In genomic region chr14:108913714-108914263, GRCm38 (mm10) we compare ENCODE assay signal across 9 mouse cellular contexts. TPM values are rescaled to one million over a fixed set of nuclear protein-coding genes. Genes with fewer than 3 reads are reported as not detected.
DNase-seq lines count a peak whose midpoint lies in the region; ATAC-seq and TF ChIP-seq lines count a peak whose summit lies in the region.
"Had no signal": no experiment of that assay in that cellular context is flagged by ENCODE, and none has a peak within 500 bp of the region (broad histone marks: within the 10 kb centered on the region; RNA-seq: fewer than 3 reads in every experiment).

Gene Slitrk1, minus strand, starts transcription at chr14:108914158.

- no peaks in the 10 kb centered on the region for H3K36me3 ChIP-seq in heart, embryonic 12.5 days
- no peaks in the 10 kb centered on the region for H3K36me3 ChIP-seq in heart, adult 2 months (ENCODE audit: control insufficient read depth, insufficient read depth, low read length)
- H3K36me3 ChIP-seq in heart, embryonic 16.5 days (ENCODE audit: control insufficient read depth, insufficient read depth): no peaks in the 10 kb centered on the region
- no peaks in the 10 kb centered on the region for H3K36me3 ChIP-seq in liver, embryonic 12.5 days

- H3K79me2 ChIP-seq in heart, adult 2 months (replicated peaks; ENCODE audit: control insufficient read depth, insufficient read depth, low read length): no peaks in the 10 kb centered on the region

- peaks cover 41% of the 10 kb centered on the region for H3K27me3 ChIP-seq in heart, embryonic 12.5 days (replicated peaks)
- H3K27me3 ChIP-seq in heart, adult 2 months (ENCODE audit: control insufficient read depth, insufficient read depth, low read length): peaks cover 6% of the 10 kb centered on the region
- H3K27me3 ChIP-seq in heart, embryonic 16.5 days (ENCODE audit: control insufficient read depth, insufficient read depth, low read length): peaks cover 34% of the 10 kb centered on the region
- peaks cover 39% of the 10 kb centered on the region for H3K27me3 ChIP-seq in liver, embryonic 12.5 days (replicated peaks)
- H3K27me3 ChIP-seq: CH12.LX had no signal

- TF ChIP-seq CTCF in heart, adult 2 months (IDR thresholded peaks at IDR 0.05): no peak

- no peak for DNase-seq in heart, adult 2 months
- DNase-seq in embryo, embryonic 11.5 days (ENCODE audit: low read depth, low spot score): peak; percentile 61
- peak; percentile 41 to 60 for DNase-seq in kidney, postnatal 25 days
- peak; percentile 78 for DNase-seq in ovary, postnatal 36 days (ENCODE audit: low spot score)
- DNase-seq in thymus, postnatal 25 days: no peak

- under 1% methylated on average over 24 of the region's 25 CpGs for WGBS in heart, embryonic 12.5 days
- under 1% methylated on average over 24 of the region's 25 CpGs for WGBS in heart, adult 2 months
- WGBS in heart, embryonic 16.5 days: 1% methylated on average over 25 of the region's 25 CpGs
- WGBS in liver, embryonic 12.5 days (ENCODE audit: insufficient replicate concordance): 2% methylated on average over 24 of the region's 25 CpGs

- H3K27ac ChIP-seq in heart, embryonic 12.5 days (ENCODE audit: poor library complexity, severe bottlenecking): no peak within 1 kb of the TSS
- H3K27ac ChIP-seq in heart, adult 2 months: no peak within 1 kb of the TSS
- no peak within 1 kb of the TSS for H3K27ac ChIP-seq in heart, embryonic 16.5 days (ENCODE audit: low read length)
- H3K27ac ChIP-seq in liver, embryonic 12.5 days: no peak within 1 kb of the TSS

- TF ChIP-seq POLR2A in heart, adult 2 months (IDR thresholded peaks at IDR 0.05; ENCODE audit: insufficient read depth, low read depth, low read length): no peak

- peaks cover 30% of the 10 kb centered on the region for H3K4me1 ChIP-seq in heart, embryonic 12.5 days (replicated peaks)
- H3K4me1 ChIP-seq in heart, adult 2 months (ENCODE audit: control insufficient read depth, insufficient read depth, low read length): no peaks in the 10 kb centered on the region; the same call in 1 of the 2 replicates
- peaks cover 18% of the 10 kb centered on the region for H3K4me1 ChIP-seq in heart, embryonic 16.5 days (ENCODE audit: control insufficient read depth, insufficient read depth, low read length)
- H3K4me1 ChIP-seq in liver, embryonic 12.5 days: no peaks in the 10 kb centered on the region

- TF ChIP-seq EP300 in heart, adult 2 months (IDR thresholded peaks at IDR 0.05; ENCODE audit: insufficient read depth, low read depth, low read length): no peak

- peak within 1 kb of the TSS; percentile 47 for H3K4me3 ChIP-seq in heart, embryonic 12.5 days
- no peak within 1 kb of the TSS for H3K4me3 ChIP-seq in heart, adult 2 months
- peak within 1 kb of the TSS; percentile 52 for H3K4me3 ChIP-seq in heart, embryonic 16.5 days (ENCODE audit: low read length)
- H3K4me3 ChIP-seq in liver, embryonic 12.5 days: 0 out of 2 replicates have a peak within 1 kb of the TSS, but pooled peaks have one; percentile 3

- no peak within 1 kb of the TSS for H3K9ac ChIP-seq in heart, embryonic 12.5 days
- H3K9ac ChIP-seq in heart, adult 2 months (ENCODE audit: low read depth, low read length): no peak within 1 kb of the TSS
- H3K9ac ChIP-seq in heart, embryonic 16.5 days (ENCODE audit: low read length): no peak within 1 kb of the TSS
- H3K9ac ChIP-seq in liver, embryonic 12.5 days: no peak within 1 kb of the TSS

- ATAC-seq in heart, embryonic 12.5 days (ENCODE audit: insufficient number of reproducible peaks, low FRiP score): peak; percentile 51
- peak; percentile 32 for ATAC-seq in heart, embryonic 16.5 days (replicated peaks; ENCODE audit: extremely low read depth, insufficient read depth, low FRiP score)
- ATAC-seq in liver, embryonic 12.5 days: no peak

- H3K9me3 ChIP-seq in heart, embryonic 12.5 days (replicated peaks): no peaks in the 10 kb centered on the region
- H3K9me3 ChIP-seq in heart, embryonic 16.5 days (replicated peaks; ENCODE audit: control insufficient read depth, low read length): no peaks in the 10 kb centered on the region
- H3K9me3 ChIP-seq in liver, embryonic 12.5 days (replicated peaks): no peaks in the 10 kb centered on the region

- H3K4me2 ChIP-seq in heart, embryonic 12.5 days: peak within 1 kb of the TSS; percentile 77
- peak within 1 kb of the TSS; percentile 79 for H3K4me2 ChIP-seq in heart, embryonic 16.5 days (ENCODE audit: low read depth, low read length)
- H3K4me2 ChIP-seq in liver, embryonic 12.5 days: peak within 1 kb of the TSS; percentile 27

- intact Hi-C loops in heart, adult 2 months (cut with DNase I): no loop called here

RNA-seq across cellular contexts. Expression of gene Slitrk1, which starts in this region (rescaled TPM):
- polyA plus RNA-seq in heart, embryonic 12.5 days (2016; fragmentation: Nextera tagmentation; extraction: Ambion mirVana): 0.13 and 0.15 TPM in 2 replicates
- not detected for total RNA-seq in heart, adult 2 months (2021)
- not detected in 2 replicates for polyA plus RNA-seq in heart, adult 2 months (2012; rRNA removed)
- polyA plus RNA-seq in heart, embryonic 16.5 days (2015; fragmentation: Nextera tagmentation; extraction: Ambion mirVana): 0.09 and 0.15 TPM in 2 replicates
- polyA plus RNA-seq in liver, embryonic 12.5 days (2016; fragmentation: Nextera tagmentation; extraction: Ambion mirVana): 0.05 and 0.08 TPM in 2 replicates
- total RNA-seq: CH12.LX had no signal

Comparison
In these comparisons a context has a peak if more than half of its experiments do, and no peak if none do; other contexts are left out.
1. Peak in ATAC-seq, H3K4me3 ChIP-seq and H3K4me2 ChIP-seq in heart, embryonic 12.5 days; RNA of the gene not detected or under 1 TPM.
2. Peak in ATAC-seq, H3K4me3 ChIP-seq and H3K4me2 ChIP-seq in heart, embryonic 16.5 days; RNA of the gene not detected or under 1 TPM.
3. H3K4me2 ChIP-seq: peak in every context shown above with its lines; median percentile 79 in heart, embryonic 16.5 days; 77 in heart, embryonic 12.5 days; 27 in liver, embryonic 12.5 days.
4. DNase-seq: peak in embryo, embryonic 11.5 days (single experiment), kidney, postnatal 25 days (2 of 2) and ovary, postnatal 36 days (single experiment); none in heart, adult 2 months (0 of 2) and thymus, postnatal 25 days (single experiment).